Mouse (Mus musculus) midbrain, embryonic 16.5 days (tissue): ENCODE measurements at regions not wholly inside any gene's neighbourhood (a gene's known extent, or its start where the extent isn't known, plus 50 kb on each side); places are given as distances from the start of the nearest gene placed in this dataset.
A peak's percentile ranks its signal among the peaks of the same experiment; 100 is the strongest.
"Not testable (repeated sequence)": the region's sequence is repeated elsewhere in the genome, so short reads cannot be mapped to it uniquely, and the experiment has no call there.

Experiments
- ATAC-seq: fragments of 200-750 bp; cut with Nextera tagmentation; 2 replicates; pipeline ENCODE4 v1.8.0; 2017; ENCODE audit warnings: moderate TSS enrichment
- H3K27ac ChIP-seq: fragments of 300-500 bp; sonication (generic); 2 replicates; pipeline ENCODE4 v1.5.1; 2014; ENCODE audit warnings: mild to moderate bottlenecking, low read length, mixed read lengths
- H3K27me3 ChIP-seq: fragments of 300-500 bp; sonication (generic); 2 replicates; pipeline ENCODE4 v1.6.1; 2014; ENCODE audit warnings: low read depth, low read length, mixed read lengths; ENCODE audit not compliant: control insufficient read depth, insufficient read depth
- H3K36me3 ChIP-seq: fragments of 300-500 bp; sonication (generic); 2 replicates; pipeline ENCODE4 v1.6.1; 2014; ENCODE audit warnings: mild to moderate bottlenecking, low read length, moderate library complexity, mixed read lengths; ENCODE audit not compliant: control insufficient read depth, insufficient read depth
- H3K4me1 ChIP-seq: fragments of 300-500 bp; sonication (generic); 2 replicates; pipeline ENCODE4 v1.6.1; 2014; ENCODE audit warnings: mild to moderate bottlenecking, low read length, mixed read lengths; ENCODE audit not compliant: control insufficient read depth, insufficient read depth
- H3K4me2 ChIP-seq: fragments of 300-500 bp; sonication (generic); 2 replicates; pipeline ENCODE4 v1.6.1; 2014; ENCODE audit warnings: mild to moderate bottlenecking, low read length, mixed read lengths
- H3K4me3 ChIP-seq: fragments of 300-500 bp; sonication (generic); 2 replicates; pipeline ENCODE4 v1.5.1; 2014; ENCODE audit warnings: low read depth, mild to moderate bottlenecking, low read length, moderate library complexity, mixed read lengths
- H3K9ac ChIP-seq: fragments of 300-500 bp; sonication (generic); 2 replicates; pipeline ENCODE4 v1.6.1; 2014; ENCODE audit warnings: low read depth, low read length, mixed read lengths
- H3K9me3 ChIP-seq: fragments of 300-500 bp; sonication (generic); replicated peaks from 2 replicates; pipeline ENCODE4 v1.6.1; 2014; ENCODE audit warnings: mild to moderate bottlenecking, low read length, mixed read lengths; ENCODE audit not compliant: control insufficient read depth, poor library complexity, severe bottlenecking
- WGBS: fragments of 180-500 bp; shearing (Covaris S2); extraction: QIAGEN DNeasy Blood & Tissue Kit; methylation state at CpG from one replicate; pipeline ENCODE4 v1.1.7; 2014; 5-methylcytosine and 5-hydroxymethylcytosine counted together

- Histone ChIP-seq H3K36me3 (no peaks in the 10 kb centered on the region), H3K4me2 (no peak overlapping the region), H3K9me3 (no peaks in the 10 kb centered on the region), H3K4me3 (no peak overlapping the region), H3K9ac (no peak overlapping the region), H3K4me1 (no peaks in the 10 kb centered on the region), H3K27me3 (no peaks in the 10 kb centered on the region), H3K27ac (no peak overlapping the region)
- ATAC-seq: no peak
- 33% methylated on average over 1 of the region's 1 CpGs for WGBS
Observed at GRCm38 (mm10) chr16:23701156-23701555, 180.5 kb upstream of the Masp1 start.

GRCm38 (mm10) chr16:23694226-23694625 is 173.6 kb upstream of the Masp1 start:
- not testable (repeated sequence) for H3K9me3 ChIP-seq, H3K4me3 ChIP-seq, H3K9ac ChIP-seq, H3K27me3 ChIP-seq, H3K4me1 ChIP-seq, H3K27ac ChIP-seq, ATAC-seq, H3K36me3 ChIP-seq, H3K4me2 ChIP-seq

- Histone ChIP-seq H3K27ac (no peak overlapping the region), H3K9ac (no peak overlapping the region), H3K9me3 (no peaks in the 10 kb centered on the region), H3K4me3 (no peak overlapping the region), H3K4me2 (no peak overlapping the region), H3K36me3 (no peaks in the 10 kb centered on the region), H3K4me1 (no peaks in the 10 kb centered on the region), H3K27me3 (no peaks in the 10 kb centered on the region)
- no peak for ATAC-seq
- WGBS: 96% methylated on average over 2 of the region's 2 CpGs
Observed at GRCm38 (mm10) chr16:23690061-23690460, 169.4 kb upstream of the Masp1 start.

- Histone ChIP-seq H3K27ac (no peak overlapping the region), H3K4me3 (no peak overlapping the region), H3K9me3 (no peaks in the 10 kb centered on the region), H3K4me1 (no peaks in the 10 kb centered on the region), H3K27me3 (no peaks in the 10 kb centered on the region), H3K36me3 (no peaks in the 10 kb centered on the region), H3K9ac (no peak overlapping the region), H3K4me2 (no peak overlapping the region)
- 81% methylated on average over 8 of the region's 8 CpGs for WGBS
- no peak for ATAC-seq
Observed at GRCm38 (mm10) chr16:23686783-23687182, 166.2 kb upstream of the Masp1 start.

- Histone ChIP-seq H3K4me2 (no peak overlapping the region), H3K4me3 (no peak overlapping the region), H3K27ac (0 out of 2 replicates have a peak overlapping the region, but pooled peaks have one; percentile 6), H3K36me3 (no peaks in the 10 kb centered on the region), H3K4me1 (no peaks in the 10 kb centered on the region), H3K9ac (no peak overlapping the region), H3K9me3 (no peaks in the 10 kb centered on the region), H3K27me3 (no peaks in the 10 kb centered on the region)
- WGBS: 70% methylated on average over 2 of the region's 2 CpGs
- ATAC-seq: peak; percentile 56; the same call in 1 of the 2 replicates
Observed at GRCm38 (mm10) chr16:23680434-23680833, 159.8 kb upstream of the Masp1 start.

GRCm38 (mm10) chr16:23672375-23672774 is 151.8 kb upstream of the Masp1 start:
- ATAC-seq: no peak
- 35% methylated on average over 6 of the region's 6 CpGs for whole genome bisulfite sequencing

GRCm38 (mm10) chr16:23670161-23670560 is 149.5 kb upstream of the Masp1 start:
- Histone ChIP-seq H3K4me2 (no peak overlapping the region), H3K27ac (0 out of 2 replicates have a peak overlapping the region, but pooled peaks have one; percentile 28), H3K4me1 (peaks cover 9% of the 10 kb centered on the region; the same call in 1 of the 2 replicates), H3K27me3 (no peaks in the 10 kb centered on the region), H3K9me3 (no peaks in the 10 kb centered on the region), H3K4me3 (no peak overlapping the region), H3K36me3 (no peaks in the 10 kb centered on the region), H3K9ac (no peak overlapping the region)
- 49% methylated on average over 4 of the region's 4 CpGs for WGBS
- ATAC-seq: no peak

More at GRCm38 (mm10) chr16:23672375-23672774, 151.8 kb upstream of the Masp1 start:
- Histone ChIP-seq H3K4me2 (no peak overlapping the region), H3K4me1 (peaks cover 9% of the 10 kb centered on the region; the same call in 1 of the 2 replicates), H3K4me3 (no peak overlapping the region), H3K9ac (no peak overlapping the region), H3K27me3 (no peaks in the 10 kb centered on the region), H3K9me3 (no peaks in the 10 kb centered on the region), H3K27ac (no peak overlapping the region), H3K36me3 (no peaks in the 10 kb centered on the region)

- Histone ChIP-seq H3K27me3 (no peaks in the 10 kb centered on the region), H3K36me3 (no peaks in the 10 kb centered on the region), H3K4me2 (no peak overlapping the region), H3K4me1 (peaks cover 9% of the 10 kb centered on the region; the same call in 1 of the 2 replicates), H3K9ac (no peak overlapping the region), H3K9me3 (no peaks in the 10 kb centered on the region), H3K4me3 (no peak overlapping the region), H3K27ac (no peak overlapping the region)
- no peak for ATAC-seq
- WGBS: 72% methylated on average over 4 of the region's 4 CpGs
Observed at GRCm38 (mm10) chr16:23669651-23670050, 149.0 kb upstream of the Masp1 start.
